Mouse (Mus musculus) stomach, embryonic 14.5 days (tissue): ENCODE measurements around the gene Eif4a1. TPM values are rescaled to one million over a fixed set of nuclear protein-coding genes. Genes with fewer than 3 reads are reported as not detected.

Source experiments
- ATAC-seq: fragments of 200-750 bp; cut with Nextera tagmentation; 2 replicates; pipeline ENCODE4 v1.8.0; 2017; ENCODE audit warnings: low read depth, moderate TSS enrichment; ENCODE audit not compliant: insufficient number of reproducible peaks, insufficient read depth, low FRiP score
- H3K27ac ChIP-seq: fragments of 300-500 bp; sonication (generic); 2 replicates; pipeline ENCODE4 v1.5.1; 2014; ENCODE audit warnings: mild to moderate bottlenecking, low read length, moderate library complexity, mixed read lengths
- H3K27me3 ChIP-seq: fragments of 300-500 bp; sonication (generic); 2 replicates; pipeline ENCODE4 v1.6.1; 2014; ENCODE audit warnings: low read length, control low read depth, mixed read lengths; ENCODE audit not compliant: control insufficient read depth, insufficient read depth
- H3K36me3 ChIP-seq: fragments of 300-500 bp; sonication (generic); 2 replicates; pipeline ENCODE4 v1.6.1; 2014; ENCODE audit warnings: mild to moderate bottlenecking, control low read depth, low read length, moderate library complexity, mixed read lengths; ENCODE audit not compliant: control insufficient read depth, insufficient read depth
- H3K4me1 ChIP-seq: fragments of 300-500 bp; sonication (generic); 2 replicates; pipeline ENCODE4 v1.6.1; 2014; ENCODE audit warnings: low read length, control low read depth, mixed read lengths; ENCODE audit not compliant: control insufficient read depth, insufficient read depth
- H3K4me2 ChIP-seq: fragments of 300-500 bp; sonication (generic); replicated peaks from 2 replicates; pipeline ENCODE4 v1.6.1; 2014; ENCODE audit warnings: low read depth, low read length, control low read depth
- H3K4me3 ChIP-seq: fragments of 300-500 bp; sonication (generic); 2 replicates; pipeline ENCODE4 v1.5.1; 2014; ENCODE audit warnings: low read depth, low read length, control low read depth
- H3K9ac ChIP-seq: fragments of 300-500 bp; sonication (generic); replicated peaks from 2 replicates; pipeline ENCODE4 v1.6.1; 2014; ENCODE audit warnings: low read depth, mild to moderate bottlenecking, control low read depth, low read length, moderate library complexity, mixed read lengths
- H3K9me3 ChIP-seq: fragments of 300-500 bp; sonication (generic); 2 replicates; pipeline ENCODE4 v1.6.1; 2016; ENCODE audit warnings: low read depth, low read length, control low read depth; ENCODE audit not compliant: control insufficient read depth
- WGBS: fragments of 180-500 bp; shearing (Covaris S2); extraction: QIAGEN DNeasy Blood & Tissue Kit; methylation state at CpG from one replicate; pipeline ENCODE4 v1.1.7; 2014; 5-methylcytosine and 5-hydroxymethylcytosine counted together
- polyA plus RNA-seq: library from polyadenylated mRNA; unstranded; fragments of >200 nt; fragmentation: Nextera tagmentation; extraction: Ambion mirVana; gene quantifications from 2 replicates; pipeline ENCODE4 v1.2.1, GENCODE M21; 2014

The Eif4a1 gene
- 654 and 666 TPM in 2 replicates for polyA plus RNA-seq

DNA sequence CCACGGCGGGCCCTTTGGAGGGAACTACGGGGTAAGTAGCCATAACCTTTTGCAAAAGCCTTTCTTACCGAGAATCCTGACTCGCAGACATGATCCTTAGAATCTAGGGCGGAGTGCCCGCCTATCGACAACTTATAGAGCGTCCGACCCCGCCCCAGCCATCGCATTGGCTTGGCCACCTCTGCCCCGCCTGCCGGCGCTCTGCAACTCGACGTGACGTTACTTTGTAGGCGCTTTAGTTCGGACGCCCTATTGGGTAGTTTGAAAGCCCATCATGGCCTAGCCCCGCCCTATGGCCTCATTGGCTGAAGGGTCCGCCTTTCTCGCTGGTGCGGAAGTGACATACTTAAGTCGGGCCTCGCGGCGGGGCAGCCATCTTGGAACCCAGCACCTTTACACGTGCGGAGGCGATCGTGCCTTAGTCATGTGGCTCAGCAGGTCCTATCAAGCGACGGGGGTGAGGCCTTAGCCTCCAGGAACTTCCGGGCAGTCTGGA, at the start of gene Eif4a1:
Gene Eif4a1 (minus strand): TSS at position 213 of the 496 bp plus-strand sequence.
- Histone ChIP-seq H3K9me3 (no peaks in the 10 kb centered on the region), H3K9ac (peak within 1 kb of the TSS; percentile 99), H3K36me3 (peaks cover 72% of the 10 kb centered on the region), H3K4me3 (peak within 1 kb of the TSS; percentile 100), H3K4me2 (peak within 1 kb of the TSS; percentile 97), H3K4me1 (peaks cover 14% of the 10 kb centered on the region; the same call in 1 of the 2 replicates), H3K27me3 (no peaks in the 10 kb centered on the region), H3K27ac (peak within 1 kb of the TSS; percentile 99)
- ATAC-seq = peak; percentile 98
- WGBS = under 1% methylated on average over 36 of the region's 36 CpGs

GRCm38 (mm10) chr11:69720852-69721251, 48.6 kb upstream of the Eif4a1 start:
- H3K9ac ChIP-seq = no peak overlapping the region
- ATAC-seq = peak; percentile 28; the same call in 1 of the 2 replicates
- no peaks in the 10 kb centered on the region for H3K36me3 ChIP-seq
- no peaks in the 10 kb centered on the region for H3K27me3 ChIP-seq
- H3K4me3 ChIP-seq = no peak overlapping the region
- H3K27ac ChIP-seq = 0 out of 2 replicates have a peak overlapping the region, but pooled peaks have one; percentile 33
- no peak overlapping the region for H3K4me2 ChIP-seq
- WGBS = 58% methylated on average over 6 of the region's 6 CpGs
- H3K4me1 ChIP-seq = no peaks in the 10 kb centered on the region
- no peaks in the 10 kb centered on the region for H3K9me3 ChIP-seq

GRCm38 (mm10) chr11:69719423-69719822, 47.2 kb upstream of the Eif4a1 start:
- H3K4me3 ChIP-seq = no peak overlapping the region
- no peak overlapping the region for H3K4me2 ChIP-seq
- H3K4me1 ChIP-seq = no peaks in the 10 kb centered on the region
- no peaks in the 10 kb centered on the region for H3K27me3 ChIP-seq
- 71% methylated on average over 6 of the region's 6 CpGs for WGBS
- no peaks in the 10 kb centered on the region for H3K36me3 ChIP-seq
- H3K27ac ChIP-seq = no peak overlapping the region
- no peak for ATAC-seq
- H3K9ac ChIP-seq = no peak overlapping the region
- no peaks in the 10 kb centered on the region for H3K9me3 ChIP-seq

- H3K9ac ChIP-seq = no peak overlapping the region
- H3K36me3 ChIP-seq = no peaks in the 10 kb centered on the region
- H3K4me3 ChIP-seq = no peak overlapping the region
- H3K27ac ChIP-seq = no peak overlapping the region
- 27% methylated on average over 15 of the region's 15 CpGs for WGBS
- no peaks in the 10 kb centered on the region for H3K4me1 ChIP-seq
- H3K27me3 ChIP-seq = no peaks in the 10 kb centered on the region
- ATAC-seq = 0 out of 2 replicates have a peak, but pooled peaks have one; percentile 39
- H3K9me3 ChIP-seq = no peaks in the 10 kb centered on the region
- peak overlapping the region; percentile 22; the same call in 1 of the 2 replicates for H3K4me2 ChIP-seq
These were observed 46.4 kb upstream of the Eif4a1 start for GRCm38 (mm10) chr11:69718661-69719060.

DNA sequence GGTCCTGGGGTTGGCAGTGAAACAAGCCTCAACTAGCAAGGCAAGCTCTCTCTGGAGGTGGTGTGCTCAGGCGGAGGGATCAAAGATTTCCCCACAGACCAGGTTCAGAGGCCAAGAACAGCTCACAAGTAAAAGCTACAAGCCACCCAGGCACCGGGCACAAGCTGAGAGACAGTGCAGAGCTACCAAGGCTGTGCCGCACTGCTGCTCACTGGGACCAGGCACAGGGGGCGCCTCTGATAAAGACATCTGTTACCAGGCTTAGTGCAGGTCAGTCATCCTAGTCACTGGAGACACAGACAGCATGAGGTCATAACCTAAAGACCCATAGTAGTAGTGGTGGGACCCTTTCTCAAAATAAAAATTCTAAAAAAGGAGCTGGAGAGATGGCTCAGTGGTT, 44.7 kb upstream of the Eif4a1 start:
- H3K9me3 ChIP-seq = no peaks in the 10 kb centered on the region
- H3K27ac ChIP-seq = no peak overlapping the region
- H3K27me3 ChIP-seq = no peaks in the 10 kb centered on the region
- H3K9ac ChIP-seq = no peak overlapping the region
- H3K36me3 ChIP-seq = no peaks in the 10 kb centered on the region
- H3K4me3 ChIP-seq = no peak overlapping the region
- ATAC-seq = no peak
- no peaks in the 10 kb centered on the region for H3K4me1 ChIP-seq
- 68% methylated on average over 4 of the region's 4 CpGs for WGBS
- no peak overlapping the region for H3K4me2 ChIP-seq

- Histone ChIP-seq H3K4me3 (no peak overlapping the region), H3K27ac (no peak overlapping the region; the same call in 1 of the 2 replicates), H3K9ac (no peak overlapping the region), H3K4me2 (no peak overlapping the region), H3K4me1 (no peaks in the 10 kb centered on the region), H3K36me3 (no peaks in the 10 kb centered on the region), H3K9me3 (no peaks in the 10 kb centered on the region), H3K27me3 (no peaks in the 10 kb centered on the region)
- ATAC-seq = no peak
- 9% methylated on average over 5 of the region's 5 CpGs for WGBS
These were observed 43.7 kb upstream of the Eif4a1 start for GRCm38 (mm10) chr11:69715929-69716328.

DNA sequence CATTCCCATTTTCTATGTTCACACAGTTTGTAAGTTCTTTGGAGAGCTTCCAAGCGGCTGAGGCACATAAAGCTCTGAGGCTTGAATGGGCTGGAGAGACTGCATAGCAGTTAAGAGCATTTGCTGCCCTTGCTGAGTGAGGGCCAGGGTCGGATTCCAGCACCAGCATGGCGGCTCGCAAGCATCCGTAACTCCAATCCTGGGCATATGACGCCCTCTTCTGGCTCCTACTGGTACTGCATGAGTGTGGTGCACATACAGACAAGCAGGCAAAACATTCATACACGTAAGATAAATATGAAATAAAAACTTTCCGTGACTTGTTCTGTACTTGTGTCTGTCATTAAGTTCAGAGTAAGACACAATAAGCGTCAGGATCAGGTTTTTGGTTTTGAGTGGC, 43.3 kb upstream of the Eif4a1 start:
- 58% methylated on average over 9 of the region's 9 CpGs for whole genome bisulfite sequencing
- no peak overlapping the region for H3K4me2 ChIP-seq
- no peaks in the 10 kb centered on the region for H3K27me3 ChIP-seq
- no peak overlapping the region for H3K9ac ChIP-seq
- no peak for ATAC-seq
- H3K4me3 ChIP-seq = no peak overlapping the region
- no peak overlapping the region; the same call in 1 of the 2 replicates for H3K27ac ChIP-seq
- H3K36me3 ChIP-seq = no peaks in the 10 kb centered on the region
- H3K4me1 ChIP-seq = no peaks in the 10 kb centered on the region
- no peaks in the 10 kb centered on the region for H3K9me3 ChIP-seq

- Histone ChIP-seq H3K4me2 (no peak overlapping the region), H3K4me3 (no peak overlapping the region), H3K9ac (no peak overlapping the region), H3K27ac (no peak overlapping the region), H3K4me1 (no peaks in the 10 kb centered on the region), H3K9me3 (no peaks in the 10 kb centered on the region), H3K36me3 (no peaks in the 10 kb centered on the region), H3K27me3 (no peaks in the 10 kb centered on the region)
- 72% methylated on average over 18 of the region's 18 CpGs for WGBS
- no peak for ATAC-seq
These were observed 42.6 kb upstream of the Eif4a1 start for GRCm38 (mm10) chr11:69714636-69715329.
